Mouse (Mus musculus): ENCODE data around the gene Pde9a.

- no peak for TF ChIP-seq POLR2A (IDR thresholded peaks at IDR 0.05; ENCODE audit: low read depth, low read length)
- no peak for TF ChIP-seq CTCF (conservative IDR thresholded peaks at IDR 0.05; ENCODE audit: insufficient read depth, insufficient read length, low read depth, low read length)
These were observed 50.9 kb downstream of the Pde9a start for GRCm38 (mm10) chr17:31436814-31437406.
